Mouse (Mus musculus) neural tube, embryonic 14.5 days (tissue): ENCODE measurements around the gene Wdr60. TPM values are rescaled to one million over a fixed set of nuclear protein-coding genes. Genes with fewer than 3 reads are reported as not detected.

ENCODE experiments used
- ATAC-seq: fragments of 200-750 bp; cut with Nextera tagmentation; 2 replicates; pipeline ENCODE4 v1.8.0; 2017; ENCODE audit warnings: low read depth, mild to moderate bottlenecking, moderate TSS enrichment, moderate library complexity
- H3K27ac ChIP-seq: fragments of 300-500 bp; sonication (generic); 2 replicates; pipeline ENCODE4 v1.5.1; 2014; ENCODE audit warnings: low read depth, mild to moderate bottlenecking, control low read depth, low read length, moderate library complexity, mixed read lengths
- H3K27me3 ChIP-seq: fragments of 300-500 bp; sonication (generic); 2 replicates; pipeline ENCODE4 v1.6.1; 2014; ENCODE audit warnings: low read length; ENCODE audit not compliant: control insufficient read depth, insufficient read depth
- H3K36me3 ChIP-seq: fragments of 300-500 bp; sonication (generic); 2 replicates; pipeline ENCODE4 v1.6.1; 2014; ENCODE audit warnings: low read length, mixed read lengths; ENCODE audit not compliant: control insufficient read depth, insufficient read depth
- H3K4me1 ChIP-seq: fragments of 300-500 bp; sonication (generic); 2 replicates; pipeline ENCODE4 v1.6.1; 2014; ENCODE audit warnings: low read length; ENCODE audit not compliant: control insufficient read depth, insufficient read depth
- H3K4me2 ChIP-seq: fragments of 300-500 bp; sonication (generic); 2 replicates; pipeline ENCODE4 v1.6.1; 2014; ENCODE audit warnings: mild to moderate bottlenecking, low read depth, low read length, control low read depth
- H3K4me3 ChIP-seq: fragments of 300-500 bp; sonication (generic); 2 replicates; pipeline ENCODE4 v1.5.1; 2014; ENCODE audit warnings: low read depth, low read length, control low read depth, mixed read lengths
- H3K9ac ChIP-seq: fragments of 300-500 bp; sonication (generic); replicated peaks from 2 replicates; pipeline ENCODE4 v1.6.1; 2014; ENCODE audit warnings: low read depth, mild to moderate bottlenecking, control low read depth, low read length, mixed read lengths
- H3K9me3 ChIP-seq: fragments of 300-500 bp; sonication (generic); 2 replicates; pipeline ENCODE4 v1.6.1; 2016; ENCODE audit warnings: low read length; ENCODE audit not compliant: control insufficient read depth
- WGBS: fragments of 180-500 bp; shearing (Covaris S2); extraction: QIAGEN DNeasy Blood & Tissue Kit; methylation state at CpG from one replicate; pipeline ENCODE4 v1.1.7; 2014; 5-methylcytosine and 5-hydroxymethylcytosine counted together
- polyA plus RNA-seq: library from polyadenylated mRNA; unstranded; fragments of >200 nt; fragmentation: Nextera tagmentation; extraction: Ambion mirVana; gene quantifications from 2 replicates; pipeline ENCODE4 v1.2.1, GENCODE M21; 2014

The Wdr60 gene
- 21.2 and 25.4 TPM in 2 replicates for polyA plus RNA-seq

GRCm38 (mm10) chr12:116262555-116263341 is at the start of gene Wdr60:
Gene Wdr60, minus strand, starts transcription at chr12:116263022.
- peak; percentile 99 for ATAC-seq
- Histone ChIP-seq H3K9ac (peak within 1 kb of the TSS; percentile 64), H3K36me3 (no peaks in the 10 kb centered on the region), H3K4me2 (peak within 1 kb of the TSS; percentile 49), H3K27ac (peak within 1 kb of the TSS; percentile 78), H3K9me3 (no peaks in the 10 kb centered on the region), H3K4me1 (no peaks in the 10 kb centered on the region), H3K27me3 (no peaks in the 10 kb centered on the region), H3K4me3 (peak within 1 kb of the TSS; percentile 61)
- 4% methylated on average over 45 of the region's 47 CpGs for WGBS

- no peak overlapping the region for H3K9ac ChIP-seq
- no peak for ATAC-seq
- H3K27ac ChIP-seq, result no peak overlapping the region
- WGBS, result 79% methylated on average over 2 of the region's 2 CpGs
- no peaks in the 10 kb centered on the region for H3K36me3 ChIP-seq
- no peaks in the 10 kb centered on the region for H3K4me1 ChIP-seq
- no peaks in the 10 kb centered on the region for H3K9me3 ChIP-seq
- no peak overlapping the region for H3K4me2 ChIP-seq
- H3K27me3 ChIP-seq, result no peaks in the 10 kb centered on the region
- no peak overlapping the region for H3K4me3 ChIP-seq
Measured at GRCm38 (mm10) chr12:116308612-116309011, 45.8 kb upstream of the Wdr60 start.

GRCm38 (mm10) chr12:116307870-116308269 is 45.0 kb upstream of the Wdr60 start:
- Histone ChIP-seq H3K4me1 (no peaks in the 10 kb centered on the region), H3K9me3 (no peaks in the 10 kb centered on the region), H3K27me3 (no peaks in the 10 kb centered on the region), H3K36me3 (no peaks in the 10 kb centered on the region), H3K27ac (no peak overlapping the region), H3K4me2 (no peak overlapping the region), H3K4me3 (no peak overlapping the region), H3K9ac (no peak overlapping the region)
- 92% methylated on average over 3 of the region's 3 CpGs for WGBS
- ATAC-seq, result no peak

- H3K9me3 ChIP-seq, result no peaks in the 10 kb centered on the region
- no peak for ATAC-seq
- H3K27me3 ChIP-seq, result no peaks in the 10 kb centered on the region
- no peak overlapping the region for H3K4me3 ChIP-seq
- no peak overlapping the region for H3K4me2 ChIP-seq
- WGBS, result 61% methylated on average over 1 of the region's 1 CpGs
- no peak overlapping the region for H3K9ac ChIP-seq
- H3K4me1 ChIP-seq, result no peaks in the 10 kb centered on the region
- no peak overlapping the region for H3K27ac ChIP-seq
- no peaks in the 10 kb centered on the region for H3K36me3 ChIP-seq
Measured at GRCm38 (mm10) chr12:116306042-116306441, 43.2 kb upstream of the Wdr60 start.

- H3K27ac ChIP-seq, result no peak overlapping the region
- H3K36me3 ChIP-seq, result no peaks in the 10 kb centered on the region
- H3K9ac ChIP-seq, result no peak overlapping the region
- no peak overlapping the region for H3K4me3 ChIP-seq
- no peaks in the 10 kb centered on the region for H3K4me1 ChIP-seq
- H3K4me2 ChIP-seq, result no peak overlapping the region
- no peak for ATAC-seq
- no peaks in the 10 kb centered on the region for H3K9me3 ChIP-seq
- no peaks in the 10 kb centered on the region for H3K27me3 ChIP-seq
Measured at GRCm38 (mm10) chr12:116302181-116302580, 39.4 kb upstream of the Wdr60 start.

GRCm38 (mm10) chr12:116299906-116300305 is 37.1 kb upstream of the Wdr60 start:
- no peak overlapping the region for H3K4me2 ChIP-seq
- WGBS, result 95% methylated on average over 2 of the region's 2 CpGs
- ATAC-seq, result no peak
- no peaks in the 10 kb centered on the region for H3K36me3 ChIP-seq
- H3K4me3 ChIP-seq, result no peak overlapping the region
- H3K9me3 ChIP-seq, result no peaks in the 10 kb centered on the region
- H3K9ac ChIP-seq, result no peak overlapping the region
- H3K27ac ChIP-seq, result no peak overlapping the region
- H3K27me3 ChIP-seq, result no peaks in the 10 kb centered on the region
- no peaks in the 10 kb centered on the region for H3K4me1 ChIP-seq

- Histone ChIP-seq H3K27ac (no peak overlapping the region), H3K36me3 (no peaks in the 10 kb centered on the region), H3K9me3 (no peaks in the 10 kb centered on the region), H3K4me1 (no peaks in the 10 kb centered on the region), H3K9ac (no peak overlapping the region), H3K4me3 (no peak overlapping the region), H3K4me2 (no peak overlapping the region), H3K27me3 (no peaks in the 10 kb centered on the region)
- 85% methylated on average over 4 of the region's 4 CpGs for WGBS
- no peak for ATAC-seq
Measured at GRCm38 (mm10) chr12:116293599-116294292, 30.9 kb upstream of the Wdr60 start.

- H3K4me3 ChIP-seq, result no peak overlapping the region
- no peak overlapping the region for H3K9ac ChIP-seq
- H3K9me3 ChIP-seq, result no peaks in the 10 kb centered on the region
- ATAC-seq, result no peak
- no peaks in the 10 kb centered on the region for H3K27me3 ChIP-seq
- H3K4me1 ChIP-seq, result no peaks in the 10 kb centered on the region
- H3K27ac ChIP-seq, result no peak overlapping the region
- no peaks in the 10 kb centered on the region for H3K36me3 ChIP-seq
- 65% methylated on average over 2 of the region's 2 CpGs for WGBS
- H3K4me2 ChIP-seq, result no peak overlapping the region
Measured at GRCm38 (mm10) chr12:116293185-116293584, 30.4 kb upstream of the Wdr60 start.

GRCm38 (mm10) chr12:116283511-116283910 is 20.7 kb upstream of the Wdr60 start:
- Histone ChIP-seq H3K9ac (no peak overlapping the region), H3K36me3 (no peaks in the 10 kb centered on the region), H3K9me3 (no peaks in the 10 kb centered on the region), H3K27ac (no peak overlapping the region), H3K27me3 (no peaks in the 10 kb centered on the region), H3K4me1 (0 out of 2 replicates have a peak, but pooled peaks cover 6% of the 10 kb centered on the region), H3K4me2 (no peak overlapping the region), H3K4me3 (no peak overlapping the region)
- WGBS, result 96% methylated on average over 2 of the region's 2 CpGs
- ATAC-seq, result no peak
